Mouse (Mus musculus): ENCODE data around the gene Gpx4.

GRCm38 (mm10) chr10:80035148-80035547, 11.8 kb upstream of the Gpx4 start:
- no peak for TF ChIP-seq POLR2A (IDR thresholded peaks at IDR 0.05; ENCODE audit: insufficient read depth, low read depth, low read length)
- no peak for TF ChIP-seq CTCF (IDR thresholded peaks at IDR 0.05; ENCODE audit: insufficient read depth, low read depth, low read length)

Measured in olfactory bulb, adult 2 months (tissue).